Mouse (Mus musculus): ENCODE results near the gene Fkbp10. TPM values are rescaled to one million over a fixed set of nuclear protein-coding genes. Genes with fewer than 3 reads are reported as not detected.
A peak's percentile ranks its signal among the peaks of the same experiment; 100 is the strongest.

The Fkbp10 gene
- total and polyA plus RNA-seq, 2 experiments from 2014 or later: 23.4 to 34.6 TPM

- no peak for DNase-seq
- Histone ChIP-seq H3K27me3 (ENCODE audit: insufficient read depth, low read length) (no peaks in the 10 kb centered on the region), H3K9me3 (ENCODE audit: low read length) (no peaks in the 10 kb centered on the region), H3K27ac (ENCODE audit: low read depth, low read length) (no peak overlapping the region), H3K4me2 (ENCODE audit: low read depth) (no peak overlapping the region), H3K9ac (no peak overlapping the region), H3K4me1 (ENCODE audit: insufficient read depth) (no peaks in the 10 kb centered on the region), H3K36me3 (ENCODE audit: insufficient read depth) (no peaks in the 10 kb centered on the region), H3K4me3 (ENCODE audit: low read depth, low read length) (no peak overlapping the region)
- no peak for TF ChIP-seq CTCF (IDR thresholded peaks at IDR 0.05; ENCODE audit: low read depth)
- no peak for ATAC-seq
- 72% methylated on average over 10 of the region's 10 CpGs for WGBS
Observed at GRCm38 (mm10) chr11:100403445-100404134, 11.9 kb upstream of the Fkbp10 start.

- no peaks in the 10 kb centered on the region for H3K9me3 ChIP-seq (ENCODE audit: low read length)
- H3K4me2 ChIP-seq (ENCODE audit: low read depth): no peak overlapping the region
- H3K27me3 ChIP-seq (ENCODE audit: insufficient read depth, low read length): no peaks in the 10 kb centered on the region
- DNase-seq (no peak), ATAC-seq (no peak)
- no peak overlapping the region for H3K4me3 ChIP-seq (ENCODE audit: low read depth, low read length)
- no peak overlapping the region for H3K27ac ChIP-seq (ENCODE audit: low read depth, low read length)
- TF ChIP-seq CTCF (IDR thresholded peaks at IDR 0.05; ENCODE audit: low read depth): no peak
- H3K4me1 ChIP-seq (ENCODE audit: insufficient read depth): no peaks in the 10 kb centered on the region
- no peaks in the 10 kb centered on the region; the same call in 1 of the 2 replicates for H3K36me3 ChIP-seq (ENCODE audit: insufficient read depth)
- H3K9ac ChIP-seq: no peak overlapping the region
- WGBS: 82% methylated on average over 3 of the region's 3 CpGs
Observed at GRCm38 (mm10) chr11:100404456-100405074, 10.9 kb upstream of the Fkbp10 start.

GRCm38 (mm10) chr11:100406273-100406672, 9.2 kb upstream of the Fkbp10 start:
- Histone ChIP-seq H3K27me3 (ENCODE audit: insufficient read depth, low read length) (no peaks in the 10 kb centered on the region), H3K9me3 (ENCODE audit: low read length) (no peaks in the 10 kb centered on the region), H3K4me1 (ENCODE audit: insufficient read depth) (no peaks in the 10 kb centered on the region), H3K27ac (ENCODE audit: low read depth, low read length) (no peak overlapping the region), H3K4me3 (ENCODE audit: low read depth, low read length) (no peak overlapping the region), H3K9ac (no peak overlapping the region), H3K36me3 (ENCODE audit: insufficient read depth) (no peaks in the 10 kb centered on the region; the same call in 1 of the 2 replicates), H3K4me2 (ENCODE audit: low read depth) (no peak overlapping the region)
- no peak for TF ChIP-seq CTCF (IDR thresholded peaks at IDR 0.05; ENCODE audit: low read depth)
- DNase-seq (no peak), ATAC-seq (no peak)
- 75% methylated on average over 8 of the region's 8 CpGs for WGBS

GRCm38 (mm10) chr11:100406995-100407705, 8.3 kb upstream of the Fkbp10 start:
- no peak for TF ChIP-seq CTCF (IDR thresholded peaks at IDR 0.05; ENCODE audit: low read depth)
- no peak overlapping the region for H3K9ac ChIP-seq
- H3K27me3 ChIP-seq (ENCODE audit: insufficient read depth, low read length): no peaks in the 10 kb centered on the region
- WGBS: 72% methylated on average over 5 of the region's 5 CpGs
- no peak overlapping the region for H3K27ac ChIP-seq (ENCODE audit: low read depth, low read length)
- H3K4me3 ChIP-seq (ENCODE audit: low read depth, low read length): no peak overlapping the region
- H3K36me3 ChIP-seq (ENCODE audit: insufficient read depth): no peaks in the 10 kb centered on the region; the same call in 1 of the 2 replicates
- no peak overlapping the region for H3K4me2 ChIP-seq (ENCODE audit: low read depth)
- H3K9me3 ChIP-seq (ENCODE audit: low read length): no peaks in the 10 kb centered on the region
- no peaks in the 10 kb centered on the region; the same call in 1 of the 2 replicates for H3K4me1 ChIP-seq (ENCODE audit: insufficient read depth)
- ATAC-seq (no peak), DNase-seq (no peak)

- no peak overlapping the region for H3K27ac ChIP-seq (ENCODE audit: low read depth, low read length)
- H3K9ac ChIP-seq: no peak overlapping the region
- H3K9me3 ChIP-seq (ENCODE audit: low read length): no peaks in the 10 kb centered on the region
- ATAC-seq: peak; percentile 73
- H3K4me1 ChIP-seq (ENCODE audit: insufficient read depth): peaks cover under 1% of the 10 kb centered on the region
- peak; percentile 79 for TF ChIP-seq CTCF (IDR thresholded peaks at IDR 0.05; ENCODE audit: low read depth)
- H3K27me3 ChIP-seq (ENCODE audit: insufficient read depth, low read length): no peaks in the 10 kb centered on the region
- no peaks in the 10 kb centered on the region; the same call in 1 of the 2 replicates for H3K36me3 ChIP-seq (ENCODE audit: insufficient read depth)
- H3K4me3 ChIP-seq (ENCODE audit: low read depth, low read length): no peak overlapping the region
- peak; percentile 65 for DNase-seq
- WGBS: 44% methylated on average over 10 of the region's 10 CpGs
- no peak overlapping the region for H3K4me2 ChIP-seq (ENCODE audit: low read depth)
Observed at GRCm38 (mm10) chr11:100408076-100408834, 7.2 kb upstream of the Fkbp10 start.

- H3K27me3 ChIP-seq (ENCODE audit: insufficient read depth, low read length): no peaks in the 10 kb centered on the region
- WGBS: 94% methylated on average over 12 of the region's 12 CpGs
- H3K9ac ChIP-seq: no peak overlapping the region
- no peaks in the 10 kb centered on the region; the same call in 1 of the 2 replicates for H3K36me3 ChIP-seq (ENCODE audit: insufficient read depth)
- ATAC-seq: no peak
- H3K4me1 ChIP-seq (ENCODE audit: insufficient read depth): peaks cover 4% of the 10 kb centered on the region
- TF ChIP-seq CTCF (IDR thresholded peaks at IDR 0.05; ENCODE audit: low read depth): no peak
- H3K9me3 ChIP-seq (ENCODE audit: low read length): no peaks in the 10 kb centered on the region
- no peak overlapping the region for H3K4me3 ChIP-seq (ENCODE audit: low read depth, low read length)
- no peak for DNase-seq
- no peak overlapping the region for H3K4me2 ChIP-seq (ENCODE audit: low read depth)
- H3K27ac ChIP-seq (ENCODE audit: low read depth, low read length): no peak overlapping the region
Observed at GRCm38 (mm10) chr11:100408835-100409462, 6.5 kb upstream of the Fkbp10 start.
